Mouse (Mus musculus) lung, postnatal 0 days (tissue): ENCODE results near the gene Jph2.
A peak's percentile ranks its signal among the peaks of the same experiment; 100 is the strongest.

ENCODE experiments used
- CTCF ChIP-seq: IDR thresholded peaks from 2 replicates; pipeline ENCODE4 v1.5.1; 2016; ENCODE audit warnings: antibody characterized with exemption, mild to moderate bottlenecking
- EP300 ChIP-seq: IDR thresholded peaks from 2 replicates; pipeline ENCODE4 v1.6.1; 2016; ENCODE audit warnings: antibody characterized with exemption, mild to moderate bottlenecking, control low read depth

GRCm38 (mm10) chr2:163401221-163401620, 3.4 kb upstream of the Jph2 start:
- TF ChIP-seq CTCF (peak; percentile 99), EP300 (no peak)
